Mouse (Mus musculus): ENCODE data around the gene Lrmda.

Lrmda gene

GRCm38 (mm10) chr14:22161416-22161815 is 141.9 kb downstream of the Lrmda start:
- no peak for DNase-seq

- DNase-seq, result no peak
These were observed 147.8 kb downstream of the Lrmda start for GRCm38 (mm10) chr14:22167285-22167684.

- no peak for DNase-seq
These were observed 148.7 kb downstream of the Lrmda start for GRCm38 (mm10) chr14:22168077-22168794.

- no peak for DNase-seq
These were observed 149.5 kb downstream of the Lrmda start for GRCm38 (mm10) chr14:22168795-22169568.

GRCm38 (mm10) chr14:22174757-22175156 is 155.2 kb downstream of the Lrmda start:
- DNase-seq, result no peak

GRCm38 (mm10) chr14:22179761-22180160 is 160.2 kb downstream of the Lrmda start:
- DNase-seq, result no peak

- no peak for DNase-seq
These were observed 162.0 kb downstream of the Lrmda start for GRCm38 (mm10) chr14:22181508-22181907.

GRCm38 (mm10) chr14:22183195-22183594 is 163.7 kb downstream of the Lrmda start:
- DNase-seq, result peak; percentile 47

GRCm38 (mm10) chr14:22185452-22185851 is 165.9 kb downstream of the Lrmda start:
- DNase-seq, result no peak

- no peak for DNase-seq
These were observed 170.6 kb downstream of the Lrmda start for GRCm38 (mm10) chr14:22190111-22190510.

- no peak for DNase-seq
These were observed 172.7 kb downstream of the Lrmda start for GRCm38 (mm10) chr14:22192185-22192584.

- DNase-seq, result no peak
These were observed 178.5 kb downstream of the Lrmda start for GRCm38 (mm10) chr14:22198021-22198420.

GRCm38 (mm10) chr14:22198641-22199425 is 179.3 kb downstream of the Lrmda start:
- DNase-seq, result no peak

- no peak for DNase-seq
These were observed 182.2 kb downstream of the Lrmda start for GRCm38 (mm10) chr14:22201667-22202066.

- DNase-seq, result no peak
These were observed 191.1 kb downstream of the Lrmda start for GRCm38 (mm10) chr14:22210601-22211000.

GRCm38 (mm10) chr14:22218183-22218582 is 198.7 kb downstream of the Lrmda start:
- no peak for DNase-seq

GRCm38 (mm10) chr14:22222038-22222437 is 202.5 kb downstream of the Lrmda start:
- DNase-seq, result no peak

- DNase-seq, result no peak
These were observed 203.1 kb downstream of the Lrmda start for GRCm38 (mm10) chr14:22222574-22222973.

GRCm38 (mm10) chr14:22226205-22226604 is 206.7 kb downstream of the Lrmda start:
- no peak for DNase-seq

GRCm38 (mm10) chr14:22228253-22228968 is 208.9 kb downstream of the Lrmda start:
- DNase-seq, result no peak

GRCm38 (mm10) chr14:22240315-22240714 is 220.8 kb downstream of the Lrmda start:
- DNase-seq, result no peak

GRCm38 (mm10) chr14:22255458-22255857 is 235.9 kb downstream of the Lrmda start:
- no peak for DNase-seq

GRCm38 (mm10) chr14:22256274-22256673 is 236.8 kb downstream of the Lrmda start:
- peak; percentile 28 for DNase-seq
